Mouse (Mus musculus) C2C12 (cell line): ENCODE data around the gene Chst15.

Source experiments
- CTCF ChIP-seq: IDR thresholded peaks from one replicate; pipeline ENCODE4 v1.5.1; 2011; ENCODE audit not compliant: control insufficient read depth, insufficient read depth, insufficient read length
- MYOG ChIP-seq: IDR thresholded peaks from one replicate; pipeline ENCODE4 v1.6.1; 2011; ENCODE audit not compliant: control insufficient read depth, insufficient read length; ENCODE audit errors: extremely low read depth
- USF1 ChIP-seq: IDR thresholded peaks from one replicate; pipeline ENCODE4 v1.6.1; 2011; ENCODE audit warnings: low read depth, mild to moderate bottlenecking, control low read depth, moderate library complexity

DNA sequence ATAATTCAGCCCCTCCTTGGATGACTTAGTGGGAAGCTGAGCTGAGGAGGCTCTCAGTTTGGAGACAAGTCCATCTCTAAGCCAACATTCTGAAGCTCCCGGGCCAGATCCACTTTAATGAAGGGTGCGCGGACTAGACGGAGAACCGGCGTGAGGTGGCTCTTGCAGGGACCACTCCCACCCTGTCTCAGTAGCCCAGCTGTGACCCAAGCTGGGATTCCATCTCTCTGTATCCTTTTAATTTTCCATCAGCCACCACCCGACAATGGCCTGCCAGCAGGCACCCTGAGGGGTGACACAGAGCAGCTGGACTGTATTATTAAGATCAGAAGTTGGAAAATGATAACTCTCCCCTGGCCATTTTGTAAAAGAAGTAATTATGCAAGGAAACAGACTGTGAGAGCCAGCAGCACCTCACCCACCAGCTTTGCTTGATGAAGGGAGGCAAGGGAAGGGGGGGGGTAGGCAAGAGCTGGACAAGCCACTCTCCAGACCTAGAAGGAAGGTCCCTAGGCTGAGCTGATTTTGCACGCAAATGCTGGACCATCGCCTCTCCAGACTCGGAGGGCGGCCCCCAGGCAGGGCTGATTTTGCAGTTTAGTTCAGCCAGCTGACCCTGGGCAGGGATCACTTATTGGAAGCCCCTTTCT, 20.4 kb upstream of the Chst15 start:
- TF ChIP-seq CTCF (no peak), USF1 (no peak), MYOG (no peak)
